In the genomic region with DNA sequence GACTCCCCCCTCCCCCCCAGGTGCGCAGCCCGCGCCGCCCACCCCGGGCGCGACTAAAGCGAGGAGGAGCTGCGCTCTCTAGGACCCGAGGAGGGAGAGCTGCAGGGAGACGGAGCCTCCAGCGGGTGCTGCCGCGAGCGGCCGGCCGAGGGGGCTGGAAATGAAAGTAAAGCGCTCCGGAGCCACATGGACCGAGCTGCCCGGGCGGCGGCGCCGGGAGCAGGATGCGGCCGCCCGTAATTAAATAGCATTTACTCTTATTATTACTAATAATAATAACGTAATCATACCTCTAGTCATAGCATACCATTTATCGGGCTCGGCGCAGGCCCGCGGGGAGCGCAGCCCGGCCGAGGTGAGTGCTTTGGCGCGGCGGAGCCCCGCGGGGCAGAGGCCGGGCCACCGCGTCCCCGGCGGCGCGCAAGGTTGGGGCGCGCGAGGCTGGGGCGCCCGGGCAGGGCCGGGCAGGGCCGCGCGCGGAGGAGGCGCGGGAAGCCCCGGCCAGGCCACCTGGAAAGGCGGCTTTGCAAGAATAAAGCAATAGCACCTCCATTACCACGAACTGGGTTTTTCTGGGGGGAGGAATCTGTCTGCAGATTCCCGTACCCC, we compare ENCODE assay signal across 8 mouse cellular contexts. TPM values are rescaled to one million over a fixed set of nuclear protein-coding genes. Genes with fewer than 3 reads are reported as not detected.
A peak's percentile ranks its signal among the peaks of the same experiment; 100 is the strongest.
DNase-seq lines count a peak whose midpoint lies in the region; ATAC-seq and TF ChIP-seq lines count a peak whose summit lies in the region.

A gene (plus strand): TSS at position 66 of the 609 bp plus-strand sequence.
A gene (minus strand): TSS at position 539 of the 609 bp plus-strand sequence.

- no peak for TF ChIP-seq RAD21 in CH12.LX (IDR thresholded peaks at IDR 0.05; ENCODE audit: low read depth, low read length)

- H3K4me2 ChIP-seq in CH12.LX (ENCODE audit: insufficient read depth, low read depth, poor library complexity, severe bottlenecking): peak within 1 kb of the TSS; percentile 82
- H3K4me2 ChIP-seq in forebrain, embryonic 12.5 days: peak within 1 kb of the TSS; percentile 79
- peak within 1 kb of the TSS; percentile 84 for H3K4me2 ChIP-seq in heart, embryonic 15.5 days
- H3K4me2 ChIP-seq in liver, embryonic 14.5 days (ENCODE audit: low read depth): peak within 1 kb of the TSS; percentile 81
- peak within 1 kb of the TSS; percentile 84 for H3K4me2 ChIP-seq in neural tube, embryonic 11.5 days (ENCODE audit: low read depth)
- peak within 1 kb of the TSS; percentile 86 for H3K4me2 ChIP-seq in stomach, embryonic 16.5 days (ENCODE audit: low read depth, low read length)

- no peaks in the 10 kb centered on the region for H3K9me3 ChIP-seq in CH12.LX (replicated peaks; ENCODE audit: low read length)
- H3K9me3 ChIP-seq in forebrain, embryonic 12.5 days: no peaks in the 10 kb centered on the region
- no peaks in the 10 kb centered on the region for H3K9me3 ChIP-seq in heart, embryonic 15.5 days (replicated peaks)
- no peaks in the 10 kb centered on the region for H3K9me3 ChIP-seq in liver, embryonic 14.5 days (ENCODE audit: control insufficient read depth, low read length)
- no peaks in the 10 kb centered on the region for H3K9me3 ChIP-seq in neural tube, embryonic 11.5 days (ENCODE audit: control insufficient read depth, low read length)
- H3K9me3 ChIP-seq in stomach, embryonic 16.5 days (replicated peaks; ENCODE audit: control insufficient read depth, low read length): no peaks in the 10 kb centered on the region

- in situ Hi-C loops in CH12.LX (cut with MboI; ENCODE audit: low pct_ligation_motif_present, low pct_unique_long_range_greater_than_20kb, low sequenced_read_pairs): no loop called here

- peak; percentile 69 for TF ChIP-seq POLR2A in CH12.LX (IDR thresholded peaks at IDR 0.05; ENCODE audit: low read depth, low read length)

- peak within 1 kb of the TSS; percentile 69 to 79 (median 73) for H3K4me3 ChIP-seq in CH12.LX (replicated peaks in 1 of 3; ENCODE audit: low read depth in 2 of 3, low read length in 2 of 3, poor library complexity in 1 of 3)
- peak within 1 kb of the TSS; percentile 77 for H3K4me3 ChIP-seq in forebrain, embryonic 12.5 days (replicated peaks)
- H3K4me3 ChIP-seq in heart, embryonic 15.5 days: peak within 1 kb of the TSS; percentile 98
- peak within 1 kb of the TSS; percentile 79 to 87 for H3K4me3 ChIP-seq in liver, embryonic 14.5 days (ENCODE audit: insufficient read depth in 1 of 2, low read depth in 2 of 2, low read length in 2 of 2)
- H3K4me3 ChIP-seq in neural tube, embryonic 11.5 days (ENCODE audit: low read depth, low read length): peak within 1 kb of the TSS; percentile 98
- peak within 1 kb of the TSS; percentile 85 for H3K4me3 ChIP-seq in stomach, embryonic 16.5 days (replicated peaks; ENCODE audit: low read length)

- H3K9ac ChIP-seq in CH12.LX (ENCODE audit: insufficient read depth, low read depth): peak within 1 kb of the TSS; percentile 94
- peak within 1 kb of the TSS; percentile 95 for H3K9ac ChIP-seq in forebrain, embryonic 12.5 days
- peak within 1 kb of the TSS; percentile 95 for H3K9ac ChIP-seq in heart, embryonic 15.5 days
- peak within 1 kb of the TSS; percentile 79 for H3K9ac ChIP-seq in liver, embryonic 14.5 days (replicated peaks)
- peak within 1 kb of the TSS; percentile 97 for H3K9ac ChIP-seq in neural tube, embryonic 11.5 days (ENCODE audit: low read length)
- H3K9ac ChIP-seq in stomach, embryonic 16.5 days (ENCODE audit: low read length): peak within 1 kb of the TSS; percentile 88

- H3K27me3 ChIP-seq in CH12.LX (replicated peaks): no peaks in the 10 kb centered on the region
- no peaks in the 10 kb centered on the region for H3K27me3 ChIP-seq in forebrain, embryonic 12.5 days
- H3K27me3 ChIP-seq in heart, embryonic 15.5 days: no peaks in the 10 kb centered on the region
- H3K27me3 ChIP-seq in liver, embryonic 14.5 days (ENCODE audit: control insufficient read depth, insufficient read depth, low read length): no peaks in the 10 kb centered on the region
- H3K27me3 ChIP-seq in neural tube, embryonic 11.5 days (ENCODE audit: control insufficient read depth, insufficient read depth, low read length): no peaks in the 10 kb centered on the region
- H3K27me3 ChIP-seq in stomach, embryonic 16.5 days (ENCODE audit: control insufficient read depth, insufficient read depth, low read length): no peaks in the 10 kb centered on the region

- DNase-seq in CH12.LX (ENCODE audit: extremely low read depth): peak; percentile 53
- DNase-seq in c-Kit-positive CD71-positive TER-119-positive erythroid progenitor cells, embryonic 14.5 days (ENCODE audit: low spot score): peak; percentile 56
- peak; percentile 85 for DNase-seq in kidney, postnatal 14 days
- peak in 1 of 3 experiments; percentile 39 for DNase-seq in liver, embryonic 14.5 days (ENCODE audit: low read depth in 3 of 3, low spot score in 3 of 3)
- peak; percentile 86 for DNase-seq in neural tube, embryonic 11.5 days (ENCODE audit: low spot score)

- dilution Hi-C loops in CH12.LX (cut with MboI; ENCODE audit: extremely low pct_ligation_motif_present, extremely low pct_unique_long_range_greater_than_20kb, low sequenced_read_pairs): no loop called here

- H3K4me1 ChIP-seq in CH12.LX (ENCODE audit: control insufficient read depth in 1 of 2, insufficient read depth in 2 of 2): peaks cover 12 to 29% of the 10 kb centered on the region in 2 experiments; a peak in 3 of 4 replicates
- H3K4me1 ChIP-seq in forebrain, embryonic 12.5 days: peaks cover 22% of the 10 kb centered on the region
- H3K4me1 ChIP-seq in heart, embryonic 15.5 days (replicated peaks): peaks cover 21% of the 10 kb centered on the region
- no peaks in the 10 kb centered on the region; a peak in 1 of 4 replicates for H3K4me1 ChIP-seq in liver, embryonic 14.5 days (replicated peaks; ENCODE audit: control insufficient read depth in 2 of 2, insufficient read depth in 2 of 2, low read length in 1 of 2)
- peaks cover 11% of the 10 kb centered on the region for H3K4me1 ChIP-seq in neural tube, embryonic 11.5 days (ENCODE audit: control insufficient read depth, insufficient read depth, low read length)
- peaks cover 7% of the 10 kb centered on the region for H3K4me1 ChIP-seq in stomach, embryonic 16.5 days (ENCODE audit: control insufficient read depth, insufficient read depth, low read length)

- TF ChIP-seq CTCF in CH12.LX (conservative IDR thresholded peaks at IDR 0.05 in 1 of 2, IDR thresholded peaks at IDR 0.05 in 1 of 2; ENCODE audit: low read depth in 2 of 2, low read length in 2 of 2): no peak
- no peak for TF ChIP-seq CTCF in liver, embryonic 14.5 days (IDR thresholded peaks at IDR 0.05; ENCODE audit: low read depth)

- under 1% methylated on average over 58 of the region's 65 CpGs for WGBS in forebrain, embryonic 12.5 days
- WGBS in heart, embryonic 15.5 days: under 1% methylated on average over 63 of the region's 65 CpGs
- under 1% methylated on average over 64 of the region's 65 CpGs for WGBS in liver, embryonic 14.5 days (ENCODE audit: insufficient replicate concordance)
- under 1% methylated on average over 60 of the region's 65 CpGs for WGBS in neural tube, embryonic 11.5 days
- under 1% methylated on average over 65 of the region's 65 CpGs for WGBS in stomach, embryonic 16.5 days

- peaks cover 0 to 7% of the 10 kb centered on the region in 2 experiments for H3K36me3 ChIP-seq in CH12.LX (replicated peaks in 1 of 2; ENCODE audit: control insufficient read depth in 1 of 2, insufficient read depth in 1 of 2, low read length in 1 of 2)
- H3K36me3 ChIP-seq in forebrain, embryonic 12.5 days (replicated peaks): no peaks in the 10 kb centered on the region
- no peaks in the 10 kb centered on the region for H3K36me3 ChIP-seq in heart, embryonic 15.5 days
- H3K36me3 ChIP-seq in liver, embryonic 14.5 days (replicated peaks; ENCODE audit: control insufficient read depth, insufficient read depth, low read depth): no peaks in the 10 kb centered on the region
- no peaks in the 10 kb centered on the region for H3K36me3 ChIP-seq in neural tube, embryonic 11.5 days (ENCODE audit: control insufficient read depth, insufficient read depth, low read length)
- H3K36me3 ChIP-seq in stomach, embryonic 16.5 days (ENCODE audit: control insufficient read depth, insufficient read depth, low read length): no peaks in the 10 kb centered on the region

- peaks cover 18% of the 10 kb centered on the region for H3K79me2 ChIP-seq in CH12.LX (replicated peaks; ENCODE audit: control insufficient read depth, extremely low read depth, insufficient read depth, poor library complexity, severe bottlenecking)

- peak; percentile 81 for ATAC-seq in forebrain, embryonic 12.5 days (ENCODE audit: low FRiP score)
- ATAC-seq in heart, embryonic 15.5 days (replicated peaks; ENCODE audit: insufficient number of reproducible peaks, insufficient read depth, low FRiP score, low read depth): peak; percentile 89
- peak; percentile 85 for ATAC-seq in liver, embryonic 14.5 days (ENCODE audit: insufficient read depth)
- peak; percentile 81 for ATAC-seq in neural tube, embryonic 11.5 days (ENCODE audit: insufficient read depth, low FRiP score, low TSS enrichment)
- ATAC-seq in stomach, embryonic 16.5 days (ENCODE audit: insufficient read depth, low FRiP score): peak; percentile 90

- no peak within 1 kb of the TSS for H3K27ac ChIP-seq in CH12.LX (ENCODE audit: insufficient read depth, low read depth)
- peak within 1 kb of the TSS; percentile 92 for H3K27ac ChIP-seq in forebrain, embryonic 12.5 days
- peak within 1 kb of the TSS; percentile 93 for H3K27ac ChIP-seq in heart, embryonic 15.5 days
- no peak within 1 kb of the TSS; the same call in 1 of the 2 replicates for H3K27ac ChIP-seq in liver, embryonic 14.5 days
- peak within 1 kb of the TSS; percentile 89 for H3K27ac ChIP-seq in neural tube, embryonic 11.5 days (ENCODE audit: low read depth, low read length)
- H3K27ac ChIP-seq in stomach, embryonic 16.5 days (ENCODE audit: low read length): peak within 1 kb of the TSS; percentile 92

- TF ChIP-seq EP300 in CH12.LX (IDR thresholded peaks at IDR 0.05; ENCODE audit: low read length): no peak
- no peak for TF ChIP-seq EP300 in liver, embryonic 14.5 days (IDR thresholded peaks at IDR 0.05; ENCODE audit: low read depth)

RNA-seq across cellular contexts. Expression of the first gene that starts in this region (rescaled TPM):
- total RNA-seq in CH12.LX (2012; rRNA removed) (19.7 and 20.4 TPM in 2 replicates), CH12.LX (2014; rRNA removed) (7.9 and 8.4 TPM in 2 replicates)
- polyA plus RNA-seq in CH12.LX (2012; ENCODE audit: insufficient read length, low read depth): 37.2 and 43.1 TPM in 2 replicates
- polyA plus RNA-seq in forebrain, embryonic 12.5 days (2016; fragmentation: Nextera tagmentation; extraction: Ambion mirVana): 45.8 and 51.3 TPM in 2 replicates
- polyA plus RNA-seq in heart, embryonic 15.5 days (2015; fragmentation: Nextera tagmentation; extraction: Ambion mirVana): 18.2 and 22.8 TPM in 2 replicates
- polyA plus RNA-seq in liver, embryonic 14.5 days (2012; rRNA removed): 5.2 and 5.7 TPM in 2 replicates
- polyA plus RNA-seq in liver, embryonic 14.5 days (2014; fragmentation: Nextera tagmentation; extraction: Ambion mirVana): 4.0 and 5.3 TPM in 2 replicates
- 48.8 TPM in 2 replicates for polyA plus RNA-seq in neural tube, embryonic 11.5 days (2014; fragmentation: Nextera tagmentation; extraction: Ambion mirVana)
- 21.5 and 23.9 TPM in 2 replicates for polyA plus RNA-seq in stomach, embryonic 16.5 days (2015; fragmentation: Nextera tagmentation; extraction: Ambion mirVana)

RNA-seq across cellular contexts. Expression of the second gene that starts in this region (rescaled TPM):
- total RNA-seq in CH12.LX (2012; rRNA removed) (180 and 227 TPM in 2 replicates), CH12.LX (2014; rRNA removed) (128 and 130 TPM in 2 replicates)
- polyA plus RNA-seq in CH12.LX (2012; ENCODE audit: insufficient read length, low read depth): 207 and 213 TPM in 2 replicates
- 166 and 174 TPM in 2 replicates for polyA plus RNA-seq in forebrain, embryonic 12.5 days (2016; fragmentation: Nextera tagmentation; extraction: Ambion mirVana)
- 66.4 and 81.4 TPM in 2 replicates for polyA plus RNA-seq in heart, embryonic 15.5 days (2015; fragmentation: Nextera tagmentation; extraction: Ambion mirVana)
- polyA plus RNA-seq in liver, embryonic 14.5 days (2012; rRNA removed): 41.5 and 50.6 TPM in 2 replicates
- polyA plus RNA-seq in liver, embryonic 14.5 days (2014; fragmentation: Nextera tagmentation; extraction: Ambion mirVana): 57.1 and 61.0 TPM in 2 replicates
- polyA plus RNA-seq in neural tube, embryonic 11.5 days (2014; fragmentation: Nextera tagmentation; extraction: Ambion mirVana): 137 and 152 TPM in 2 replicates
- 95.8 and 98.5 TPM in 2 replicates for polyA plus RNA-seq in stomach, embryonic 16.5 days (2015; fragmentation: Nextera tagmentation; extraction: Ambion mirVana)

Comparison
In these comparisons a context has a peak if more than half of its experiments do, and no peak if none do; other contexts are left out.
1. H3K27ac ChIP-seq: peak in forebrain, embryonic 12.5 days (single experiment), heart, embryonic 15.5 days (single experiment), neural tube, embryonic 11.5 days (single experiment) and stomach, embryonic 16.5 days (single experiment); none in CH12.LX (single experiment) and liver, embryonic 14.5 days (single experiment).
2. Peak in every context shown above with its lines, with median percentiles within 50 percentile points of each other: H3K4me2 ChIP-seq, H3K4me3 ChIP-seq, H3K9ac ChIP-seq and ATAC-seq.